Mouse (Mus musculus) limb, embryonic 13.5 days (tissue): ENCODE results near the gene Slc4a7. TPM values are rescaled to one million over a fixed set of nuclear protein-coding genes. Genes with fewer than 3 reads are reported as not detected.

Experiments used
- polyA plus RNA-seq: library from polyadenylated mRNA; unstranded; fragments of >200 nt; fragmentation: Nextera tagmentation; extraction: Ambion mirVana; gene quantifications from 2 replicates; pipeline ENCODE4 v1.2.1, GENCODE M21; 2015

Gene Slc4a7
- polyA plus RNA-seq, 1 experiment from 2014 or later, result 23.1 TPM

Other genes with a start within 250 kb of the Slc4a7 start
- gene Nek10, start 101.1 kb downstream of the Slc4a7 start, polyA plus RNA-seq, result 0.06 and 0.08 TPM in 2 replicates